Comparison of ENCODE assay signal across 9 mouse cellular contexts in the genomic region with DNA sequence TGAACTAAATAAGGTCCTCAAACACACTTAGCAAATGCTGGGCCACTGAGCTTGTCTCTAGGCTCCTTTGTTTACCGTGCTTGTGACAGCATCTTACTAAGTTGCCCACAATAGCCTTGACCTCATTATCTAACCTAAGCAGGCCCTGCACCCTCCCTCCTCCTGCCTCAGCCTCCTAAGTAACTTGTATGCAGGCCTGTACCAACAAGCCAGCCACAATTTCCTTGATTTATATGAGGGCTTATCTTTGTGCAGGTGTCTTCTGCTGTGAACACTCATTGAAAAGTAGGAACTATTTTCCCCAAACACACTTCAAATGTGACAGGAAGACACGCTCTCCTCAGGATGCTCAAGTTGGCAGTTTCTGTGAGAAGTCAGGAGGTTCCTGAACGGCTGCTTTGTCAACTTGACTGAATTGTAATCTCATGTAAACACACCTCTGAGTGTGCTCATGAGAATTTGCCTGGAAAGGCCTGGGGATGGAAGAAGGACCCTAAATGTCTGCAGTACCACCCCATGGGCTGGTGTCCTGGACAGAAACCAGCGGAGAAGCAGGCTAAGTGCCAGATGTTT. TPM values are rescaled to one million over a fixed set of nuclear protein-coding genes. Genes with fewer than 3 reads are reported as not detected.
DNase-seq lines count a peak whose midpoint lies in the region; ATAC-seq and TF ChIP-seq lines count a peak whose summit lies in the region.
"Had no signal": no experiment of that assay in that cellular context is flagged by ENCODE, and none has a peak within 500 bp of the region (broad histone marks: within the 10 kb centered on the region; RNA-seq: fewer than 3 reads in every experiment).

No protein-coding gene starts in this region.

- DNase-seq in heart, postnatal 0 days (ENCODE audit: low spot score) = no peak
- DNase-seq in heart, adult 11 months = no peak
- peak; percentile 89 for DNase-seq in 416B (ENCODE audit: low read depth)
- DNase-seq in yolk sac, embryonic 10.5 days (ENCODE audit: low spot score) = no peak
- DNase-seq in right cerebral cortex, adult 18-20 months = no peak
- DNase-seq in left cerebral cortex, postnatal 10 days (ENCODE audit: extremely low spot score in 1 of 2, low spot score in 2 of 2) = no peak
- DNase-seq: gastrocnemius, postnatal 14 days had no signal

- H3K9me3 ChIP-seq in heart, postnatal 0 days (replicated peaks; ENCODE audit: control insufficient read depth, low read length) = no peaks in the 10 kb centered on the region
- no peaks in the 10 kb centered on the region for H3K9me3 ChIP-seq in embryonic facial prominence, embryonic 13.5 days
- H3K9me3 ChIP-seq in liver, embryonic 12.5 days (replicated peaks) = no peaks in the 10 kb centered on the region

- intact Hi-C loops in left cerebral cortex, postnatal 10 days (cut with DNase I) = no loop called here

- WGBS in heart, postnatal 0 days = 53% methylated on average over 4 of the region's 4 CpGs
- 51% methylated on average over 4 of the region's 4 CpGs for WGBS in embryonic facial prominence, embryonic 13.5 days
- WGBS in liver, embryonic 12.5 days (ENCODE audit: insufficient replicate concordance) = 16% methylated on average over 4 of the region's 4 CpGs

- H3K27me3 ChIP-seq in heart, postnatal 0 days (ENCODE audit: control insufficient read depth, insufficient read depth, low read length) = no peaks in the 10 kb centered on the region
- no peaks in the 10 kb centered on the region for H3K27me3 ChIP-seq in embryonic facial prominence, embryonic 13.5 days
- H3K27me3 ChIP-seq in liver, embryonic 12.5 days (replicated peaks) = no peaks in the 10 kb centered on the region

- H3K4me2 ChIP-seq in heart, postnatal 0 days (ENCODE audit: low read depth, low read length) = no peak overlapping the region
- H3K4me2 ChIP-seq in embryonic facial prominence, embryonic 13.5 days = no peak overlapping the region
- H3K4me2 ChIP-seq in liver, embryonic 12.5 days = no peak overlapping the region

- H3K9ac ChIP-seq in heart, postnatal 0 days (replicated peaks; ENCODE audit: low read depth, low read length) = no peak overlapping the region
- peak overlapping the region; percentile 37; the same call in 1 of the 2 replicates for H3K9ac ChIP-seq in embryonic facial prominence, embryonic 13.5 days
- no peak overlapping the region for H3K9ac ChIP-seq in liver, embryonic 12.5 days

- peak overlapping the region; percentile 3; the same call in 1 of the 2 replicates for H3K27ac ChIP-seq in heart, postnatal 0 days (ENCODE audit: low read depth)
- peak overlapping the region; percentile 64 for H3K27ac ChIP-seq in embryonic facial prominence, embryonic 13.5 days
- no peak overlapping the region for H3K27ac ChIP-seq in liver, embryonic 12.5 days

- H3K4me1 ChIP-seq in heart, postnatal 0 days (ENCODE audit: control insufficient read depth, insufficient read depth) = no peaks in the 10 kb centered on the region
- H3K4me1 ChIP-seq in embryonic facial prominence, embryonic 13.5 days = peaks cover 11% of the 10 kb centered on the region
- peaks cover 27% of the 10 kb centered on the region for H3K4me1 ChIP-seq in liver, embryonic 12.5 days

- no peak for TF ChIP-seq CTCF in heart, postnatal 0 days (IDR thresholded peaks at IDR 0.05; ENCODE audit: low read depth)

- no peak for ATAC-seq in heart, postnatal 0 days (ENCODE audit: insufficient read depth, low read depth)
- ATAC-seq in embryonic facial prominence, embryonic 13.5 days (ENCODE audit: insufficient number of reproducible peaks, insufficient read depth, low FRiP score, low TSS enrichment, low read depth) = no peak
- peak; percentile 82 for ATAC-seq in liver, embryonic 12.5 days

- TF ChIP-seq EP300 in heart, postnatal 0 days (IDR thresholded peaks at IDR 0.05; ENCODE audit: low read depth) = no peak

- H3K36me3 ChIP-seq in heart, postnatal 0 days (replicated peaks; ENCODE audit: control insufficient read depth, insufficient read depth, low read length) = no peaks in the 10 kb centered on the region
- H3K36me3 ChIP-seq in embryonic facial prominence, embryonic 13.5 days = 0 out of 2 replicates have a peak, but pooled peaks cover 3% of the 10 kb centered on the region
- no peaks in the 10 kb centered on the region for H3K36me3 ChIP-seq in liver, embryonic 12.5 days

- no peak overlapping the region for H3K4me3 ChIP-seq in heart, postnatal 0 days (ENCODE audit: low read depth, low read length)
- no peak overlapping the region for H3K4me3 ChIP-seq in embryonic facial prominence, embryonic 13.5 days
- H3K4me3 ChIP-seq in liver, embryonic 12.5 days = no peak overlapping the region

RNA-seq across cellular contexts. Expression of a gene that starts 17.5 kb away (rescaled TPM):
- 0.43 TPM in 1 of 2 replicates, not detected in the other for total RNA-seq in heart, postnatal 0 days (2014; rRNA removed; ENCODE audit: low replicate concordance)
- polyA plus RNA-seq in heart, postnatal 0 days (2015; fragmentation: Nextera tagmentation; extraction: Ambion mirVana) = 0.10 and 0.11 TPM in 2 replicates
- polyA plus RNA-seq in embryonic facial prominence, embryonic 13.5 days (2015; fragmentation: Nextera tagmentation; extraction: Ambion mirVana) = 5.2 and 5.8 TPM in 2 replicates
- polyA plus RNA-seq in liver, embryonic 12.5 days (2016; fragmentation: Nextera tagmentation; extraction: Ambion mirVana) = 0.08 and 0.24 TPM in 2 replicates
- under 1 TPM; 0.47 to 0.93 TPM for total RNA-seq in left cerebral cortex, postnatal 10 days (2021)

RNA-seq across cellular contexts. Expression of a gene that starts 38.0 kb away (rescaled TPM):
- 14.1 and 21.8 TPM in 2 replicates for total RNA-seq in heart, postnatal 0 days (2014; rRNA removed; ENCODE audit: low replicate concordance)
- 17.5 and 18.0 TPM in 2 replicates for polyA plus RNA-seq in heart, postnatal 0 days (2015; fragmentation: Nextera tagmentation; extraction: Ambion mirVana)
- 17.2 TPM in 2 replicates for polyA plus RNA-seq in embryonic facial prominence, embryonic 13.5 days (2015; fragmentation: Nextera tagmentation; extraction: Ambion mirVana)
- polyA plus RNA-seq in liver, embryonic 12.5 days (2016; fragmentation: Nextera tagmentation; extraction: Ambion mirVana) = 14.8 and 15.8 TPM in 2 replicates
- 10 to 100 TPM; 25.4 to 27.0 TPM for total RNA-seq in left cerebral cortex, postnatal 10 days (2021)
